Mouse (Mus musculus) embryonic fibroblast, embryonic 13.5 days (primary cell): ENCODE measurements around the gene Gm18596. TPM values are rescaled to one million over a fixed set of nuclear protein-coding genes. Genes with fewer than 3 reads are reported as not detected.
"Not testable (repeated sequence)": the region's sequence is repeated elsewhere in the genome, so short reads cannot be mapped to it uniquely, and the experiment has no call there.

Experiments
- H3K27ac ChIP-seq: 2 replicates; pipeline ENCODE4 v1.5.1; 2012; ENCODE audit warnings: low read length, control low read depth, inconsistent platforms; ENCODE audit not compliant: insufficient read depth
- H3K4me1 ChIP-seq: 2 replicates; pipeline ENCODE4 v1.6.1; 2011; ENCODE audit warnings: low read length; ENCODE audit not compliant: control insufficient read depth, insufficient read depth
- H3K4me3 ChIP-seq: 2 replicates; pipeline ENCODE4 v1.5.1; 2011; ENCODE audit warnings: mild to moderate bottlenecking, control low read depth, low read length; ENCODE audit not compliant: insufficient read depth
- CTCF ChIP-seq: IDR thresholded peaks from 2 replicates; pipeline ENCODE4 v1.5.1; 2011; ENCODE audit warnings: mild to moderate bottlenecking, control low read depth, low read length, moderate library complexity, borderline replicate concordance; ENCODE audit not compliant: insufficient read depth
- POLR2A ChIP-seq: IDR thresholded peaks from 2 replicates; pipeline ENCODE4 v1.6.1; 2011; ENCODE audit warnings: low read depth, mild to moderate bottlenecking, control low read depth, low read length, moderate library complexity
- polyA plus RNA-seq: library from polyadenylated mRNA; stranded (reverse); fragments of >200 nt; gene quantifications from 2 replicates; pipeline ENCODE4 v1.2.4, GENCODE M21; 2011; ENCODE audit warnings: low read depth; ENCODE audit not compliant: missing spikeins, insufficient read length

Gm18596 gene
- polyA plus RNA-seq, 1 experiment: not detected

DNA sequence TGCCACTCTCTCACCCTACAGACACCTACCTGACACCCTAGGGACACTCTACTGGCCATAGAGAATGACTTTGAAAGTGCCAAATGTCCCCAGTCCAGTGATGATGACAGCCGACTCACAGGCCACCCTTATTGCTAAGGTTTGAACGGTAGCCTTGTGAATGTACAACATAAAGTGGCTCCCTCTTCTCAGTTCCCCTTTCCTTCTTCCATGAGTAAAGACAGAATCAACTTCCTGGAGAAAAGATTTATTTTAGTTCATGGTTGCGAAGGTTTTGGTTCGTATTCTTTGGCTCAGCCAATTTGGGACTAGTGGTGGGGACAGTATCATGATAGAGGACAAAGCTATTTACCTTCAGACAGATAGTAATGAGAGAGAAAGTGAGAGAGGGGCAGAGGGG is 3.5 kb downstream of the Gm18596 start:
- Histone ChIP-seq H3K27ac (no peak overlapping the region), H3K4me3 (no peak overlapping the region), H3K4me1 (no peaks in the 10 kb centered on the region)
- TF ChIP-seq CTCF (no peak), POLR2A (no peak)

DNA sequence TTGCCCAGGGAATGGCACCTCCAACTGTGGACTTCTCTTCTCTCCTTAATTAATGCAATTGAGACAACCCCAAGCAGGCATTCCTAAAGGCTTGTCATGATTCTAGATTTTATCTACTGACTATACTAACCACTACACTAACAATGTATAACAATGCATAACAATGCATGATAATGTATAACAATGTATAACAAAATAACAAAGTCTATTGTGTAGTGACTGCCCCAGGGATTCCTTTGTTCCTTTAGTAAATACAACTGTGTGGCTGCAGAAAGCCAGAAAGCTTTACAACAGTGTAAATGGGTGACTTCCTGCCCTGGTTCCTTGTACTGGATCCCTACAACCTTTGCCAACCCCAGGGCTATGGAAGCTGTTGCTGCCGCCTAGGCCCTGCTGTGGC is 6.5 kb downstream of the Gm18596 start:
- TF ChIP-seq CTCF: no peak
- no peak for TF ChIP-seq POLR2A
- Histone ChIP-seq H3K4me1 (no peaks in the 10 kb centered on the region), H3K27ac (no peak overlapping the region), H3K4me3 (no peak overlapping the region)

DNA sequence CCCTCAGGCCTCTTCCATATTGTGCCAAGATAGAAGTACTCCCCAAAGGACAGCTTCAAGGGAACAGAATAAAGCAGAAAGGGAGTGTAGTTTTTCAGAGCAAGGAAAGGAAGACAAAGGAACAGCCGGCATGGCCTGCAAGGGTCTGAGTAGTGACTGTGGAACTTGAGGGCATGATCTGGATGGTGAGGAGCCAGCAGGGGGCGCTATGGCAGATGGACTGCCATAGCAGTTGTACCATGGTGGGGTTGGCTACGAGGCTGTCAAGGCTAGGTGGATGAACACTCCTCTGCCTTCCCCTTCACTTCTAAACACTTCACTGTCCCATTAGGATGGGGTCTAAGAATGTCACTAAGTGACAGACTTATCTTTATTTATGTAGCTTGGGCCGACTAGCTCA is 13.2 kb downstream of the Gm18596 start:
- TF ChIP-seq CTCF (0 out of 2 replicates have a peak, but pooled peaks have one; percentile 19), POLR2A (no peak)
- no peak overlapping the region for H3K27ac ChIP-seq

DNA sequence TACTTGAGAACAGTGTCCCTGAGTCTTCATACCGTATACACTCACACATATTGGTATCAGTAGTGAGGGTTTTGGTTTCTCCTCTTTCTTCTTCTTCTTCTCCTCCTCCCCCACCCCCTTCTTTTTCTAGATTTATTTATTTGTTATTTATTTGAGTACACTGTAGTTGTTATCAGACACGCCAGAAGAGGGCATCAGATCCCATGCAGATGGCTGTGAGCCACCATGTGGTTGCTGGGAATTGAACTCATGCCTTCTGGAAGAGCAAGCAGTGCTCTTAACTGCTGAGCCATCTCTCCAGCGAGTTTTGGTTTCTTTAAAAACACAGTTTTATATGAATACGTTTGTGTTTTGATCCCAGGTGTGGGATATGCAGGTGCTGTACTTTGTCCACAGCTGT is 14.2 kb downstream of the Gm18596 start:
- H3K27ac ChIP-seq: no peak overlapping the region
- TF ChIP-seq CTCF (no peak), POLR2A (no peak)
- no peaks in the 10 kb centered on the region for H3K4me1 ChIP-seq

More for the DNA sequence above, 13.2 kb downstream of the Gm18596 start:
- no peak overlapping the region for H3K4me3 ChIP-seq
- no peaks in the 10 kb centered on the region for H3K4me1 ChIP-seq

DNA sequence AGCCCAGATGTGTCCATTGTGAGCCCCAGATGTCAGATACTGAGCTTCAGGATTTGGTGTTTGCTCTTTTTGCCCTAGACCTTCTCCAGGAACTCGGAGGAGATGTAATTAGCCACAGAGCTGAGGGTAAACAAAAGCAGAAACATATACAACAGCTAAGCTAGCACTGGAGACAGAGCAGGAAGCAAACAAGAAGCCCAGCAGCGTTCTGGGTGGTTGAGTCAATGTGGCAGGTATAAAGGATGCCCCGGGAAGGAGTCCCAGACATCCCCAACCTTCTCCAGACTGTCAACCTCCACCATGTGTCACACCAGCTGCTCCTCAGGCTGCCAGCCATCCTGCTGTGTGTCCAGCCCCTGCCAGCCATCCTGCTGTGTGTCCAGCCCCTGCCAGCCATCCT is 16.3 kb downstream of the Gm18596 start, which contains the start of gene Gm10100:
Gene Gm10100 (plus strand): TSS at position 301 of the 400 bp plus-strand sequence.
- Histone ChIP-seq H3K27ac (no peak within 1 kb of the TSS), H3K4me3 (no peak within 1 kb of the TSS), H3K4me1 (no peaks in the 10 kb centered on the region)
- TF ChIP-seq POLR2A (no peak), CTCF (no peak)

More for the DNA sequence above, 14.2 kb downstream of the Gm18596 start:
- H3K4me3 ChIP-seq: no peak overlapping the region

DNA sequence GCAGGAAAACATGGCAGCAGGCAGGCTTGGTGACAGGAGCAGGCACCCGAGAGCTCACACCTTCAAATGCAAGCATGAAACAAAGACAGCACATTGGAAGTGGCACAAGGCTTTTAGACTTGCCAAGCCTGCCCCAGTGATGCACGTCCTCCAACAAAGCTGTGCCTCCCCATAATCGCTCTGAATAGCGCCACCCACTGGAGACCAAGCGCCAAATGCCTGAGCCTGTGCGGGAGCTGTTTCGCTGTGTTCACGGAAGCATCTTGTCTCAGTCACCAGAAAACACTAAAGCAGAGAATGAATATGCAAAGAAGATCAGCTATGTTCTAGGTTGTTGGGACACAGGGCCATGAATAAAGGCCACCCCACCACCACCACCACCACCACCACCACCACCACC is 17.6 kb downstream of the Gm18596 start:
- no peak overlapping the region for H3K27ac ChIP-seq
- no peak overlapping the region for H3K4me3 ChIP-seq
- TF ChIP-seq CTCF: no peak
- TF ChIP-seq POLR2A: no peak
- no peaks in the 10 kb centered on the region for H3K4me1 ChIP-seq

DNA sequence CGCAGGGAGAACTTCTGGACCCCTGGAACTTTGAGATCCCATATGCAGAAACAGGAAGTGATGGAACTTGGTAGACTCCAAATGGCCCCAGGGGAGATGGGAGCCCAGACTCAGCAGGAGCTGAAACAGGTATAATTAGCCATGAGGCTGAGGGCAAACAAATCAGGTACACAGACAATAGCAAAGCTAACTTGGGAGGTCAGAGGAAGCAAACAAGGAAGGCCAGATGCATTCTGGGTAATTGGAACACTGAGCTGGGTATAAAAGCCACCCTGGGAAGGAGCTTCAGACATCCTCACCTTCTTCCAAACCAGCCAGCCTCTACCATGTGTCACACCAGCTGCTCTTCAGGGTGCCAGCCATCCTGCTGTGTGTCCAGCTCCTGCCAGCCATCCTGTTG is 22.1 kb downstream of the Gm18596 start, which contains the start of gene Krtap12-1:
Gene Krtap12-1 (plus strand): TSS at position 301 of the 400 bp plus-strand sequence.
- H3K4me3 ChIP-seq, H3K27ac ChIP-seq: not testable (repeated sequence)

DNA sequence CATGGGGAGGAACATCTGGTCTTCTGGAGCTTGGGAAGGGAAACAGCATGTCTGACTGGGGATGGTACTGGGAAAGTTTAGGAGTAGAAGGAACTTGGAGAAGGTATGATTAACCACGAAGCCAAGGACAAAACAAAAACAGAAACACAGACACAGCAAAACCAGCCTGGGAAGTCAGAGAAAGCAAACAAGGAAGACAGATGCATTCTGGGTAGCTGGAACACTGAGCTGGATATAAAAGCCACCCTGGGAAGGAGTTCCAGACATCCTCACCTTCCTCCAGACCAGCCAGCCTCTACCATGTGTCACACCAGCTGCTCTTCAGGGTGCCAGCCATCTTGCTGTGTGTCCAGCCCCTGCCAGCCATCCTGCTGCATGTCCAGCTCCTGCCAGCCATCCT is 26.9 kb downstream of the Gm18596 start, which contains the start of gene Gm10142:
Gene Gm10142 (plus strand): TSS at position 301 of the 400 bp plus-strand sequence.
- H3K27ac ChIP-seq: no peak within 1 kb of the TSS
- TF ChIP-seq POLR2A: no peak
- TF ChIP-seq CTCF: no peak
- no peaks in the 10 kb centered on the region for H3K4me1 ChIP-seq
- H3K4me3 ChIP-seq: no peak within 1 kb of the TSS

More for the DNA sequence above, 22.1 kb downstream of the Gm18596 start, which contains the start of gene Krtap12-1:
- H3K4me1 ChIP-seq: not testable (repeated sequence)

DNA sequence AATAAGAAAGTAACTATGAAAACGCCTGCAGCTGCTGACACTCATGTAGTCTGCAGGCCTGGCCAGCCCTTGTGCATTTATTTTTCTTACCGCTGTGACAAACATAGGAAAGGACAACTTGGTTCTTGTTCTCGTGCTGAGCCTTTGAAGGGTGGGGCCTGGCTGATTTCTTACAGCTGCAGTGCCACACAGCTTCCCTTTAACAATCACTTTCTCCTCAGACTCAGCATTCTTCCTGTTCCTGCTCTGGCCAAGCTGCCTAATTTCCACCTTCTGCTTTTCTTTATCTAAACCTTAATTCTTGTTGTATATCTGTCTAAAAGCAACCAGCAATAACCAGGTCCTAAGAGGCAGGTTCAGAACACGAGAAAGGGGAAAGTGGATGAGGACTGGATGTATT is 28.7 kb downstream of the Gm18596 start:
- TF ChIP-seq CTCF (no peak), POLR2A (no peak)
- no peak overlapping the region for H3K27ac ChIP-seq
- H3K4me3 ChIP-seq: no peak overlapping the region
- H3K4me1 ChIP-seq: no peaks in the 10 kb centered on the region

DNA sequence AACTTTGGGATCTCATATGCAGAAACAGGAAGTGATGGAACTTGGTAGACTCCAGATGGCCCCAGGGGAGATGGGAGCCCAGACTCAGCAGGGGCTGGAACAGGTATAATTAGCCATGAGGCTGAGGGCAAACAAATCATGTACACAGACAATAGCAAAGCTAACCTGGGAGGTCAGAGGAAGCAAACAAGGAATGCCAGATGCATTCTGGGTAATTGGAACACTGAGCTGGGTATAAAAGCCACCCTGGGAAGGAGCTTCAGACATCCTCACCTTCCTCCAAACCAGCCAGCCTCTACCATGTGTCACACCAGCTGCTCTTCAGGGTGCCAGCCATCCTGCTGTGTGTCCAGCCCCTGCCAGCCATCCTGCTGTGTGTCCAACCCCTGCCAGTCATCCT is 31.3 kb downstream of the Gm18596 start, which contains the start of gene Gm10024:
Gene Gm10024 (plus strand): TSS at position 301 of the 400 bp plus-strand sequence.
- not testable (repeated sequence) for H3K4me1 ChIP-seq, H3K27ac ChIP-seq, H3K4me3 ChIP-seq

DNA sequence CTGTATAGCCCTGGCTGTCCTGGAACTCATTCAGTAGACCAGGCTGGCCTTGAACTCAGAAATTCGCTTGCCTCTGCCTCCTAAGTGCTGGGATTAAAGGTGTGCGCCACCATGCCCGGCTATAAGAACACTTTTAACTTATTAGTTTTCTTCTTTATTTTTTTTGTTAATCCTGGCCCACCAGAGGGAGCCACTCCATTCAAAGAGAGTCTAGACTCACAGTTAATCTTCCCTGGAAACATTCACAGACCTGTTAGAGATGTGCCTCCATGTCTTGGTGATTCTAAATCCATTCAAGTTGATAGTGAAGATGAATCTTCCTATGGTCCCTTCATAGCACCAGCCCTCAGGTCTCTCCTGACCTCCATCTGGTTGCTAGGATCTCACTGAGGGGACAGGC is 32.6 kb downstream of the Gm18596 start:
- H3K4me1 ChIP-seq: no peaks in the 10 kb centered on the region
- H3K27ac ChIP-seq: no peak overlapping the region
- no peak overlapping the region for H3K4me3 ChIP-seq
- TF ChIP-seq CTCF (no peak), POLR2A (no peak)
